Mouse (Mus musculus) midbrain, embryonic 14.5 days (tissue): ENCODE results near the gene Rccd1. TPM values are rescaled to one million over a fixed set of nuclear protein-coding genes. Genes with fewer than 3 reads are reported as not detected.

Experiments
- ATAC-seq: fragments of 200-750 bp; cut with Nextera tagmentation; 2 replicates; pipeline ENCODE4 v1.8.0; 2017; ENCODE audit warnings: moderate number of reproducible peaks, moderate library complexity; ENCODE audit not compliant: low FRiP score, low TSS enrichment
- DNase-seq: peaks from one replicate; pipeline ENCODE4 v3.0.0-alpha.2; 2015
- H3K27ac ChIP-seq: fragments of 300-500 bp; sonication (generic); replicated peaks from 2 replicates; pipeline ENCODE4 v1.5.1; 2014; ENCODE audit warnings: mild to moderate bottlenecking, low read depth, low read length, moderate library complexity
- H3K27me3 ChIP-seq: fragments of 300-500 bp; sonication (generic); 2 replicates; pipeline ENCODE4 v1.6.1; 2014; ENCODE audit warnings: low read length, control low read depth, mixed read lengths; ENCODE audit not compliant: control insufficient read depth, insufficient read depth
- H3K36me3 ChIP-seq: fragments of 300-500 bp; sonication (generic); 2 replicates; pipeline ENCODE4 v1.6.1; 2014; ENCODE audit warnings: low read length, control low read depth; ENCODE audit not compliant: control insufficient read depth, insufficient read depth
- H3K4me1 ChIP-seq: fragments of 300-500 bp; sonication (generic); 2 replicates; pipeline ENCODE4 v1.6.1; 2014; ENCODE audit warnings: mild to moderate bottlenecking, antibody characterized with exemption, low read length, control low read depth; ENCODE audit not compliant: control insufficient read depth, insufficient read depth
- H3K4me2 ChIP-seq: fragments of 300-500 bp; sonication (generic); 2 replicates; pipeline ENCODE4 v1.6.1; 2014; ENCODE audit warnings: mild to moderate bottlenecking, low read length, moderate library complexity
- H3K4me3 ChIP-seq: fragments of 300-500 bp; sonication (generic); replicated peaks from 2 replicates; pipeline ENCODE4 v1.5.1; 2014; ENCODE audit warnings: low read depth, low read length
- H3K9ac ChIP-seq: fragments of 300-500 bp; sonication (generic); replicated peaks from 2 replicates; pipeline ENCODE4 v1.6.1; 2014; ENCODE audit warnings: mild to moderate bottlenecking, low read length, moderate library complexity
- H3K9me3 ChIP-seq: fragments of 300-500 bp; sonication (generic); 2 replicates; pipeline ENCODE4 v1.6.1; 2016; ENCODE audit warnings: low read length, control low read depth, mixed read lengths; ENCODE audit not compliant: control insufficient read depth
- WGBS: fragments of 180-500 bp; shearing (Covaris S2); extraction: QIAGEN DNeasy Blood & Tissue Kit; methylation state at CpG from one replicate; pipeline ENCODE4 v1.1.7; 2014; 5-methylcytosine and 5-hydroxymethylcytosine counted together
- polyA plus RNA-seq: library from polyadenylated mRNA; unstranded; fragments of >200 nt; fragmentation: Nextera tagmentation; extraction: Ambion mirVana; gene quantifications from 2 replicates; pipeline ENCODE4 v1.2.1, GENCODE M21; 2014

Gene Rccd1
- polyA plus RNA-seq, 1 experiment from 2014 or later: 14.6 TPM

DNA sequence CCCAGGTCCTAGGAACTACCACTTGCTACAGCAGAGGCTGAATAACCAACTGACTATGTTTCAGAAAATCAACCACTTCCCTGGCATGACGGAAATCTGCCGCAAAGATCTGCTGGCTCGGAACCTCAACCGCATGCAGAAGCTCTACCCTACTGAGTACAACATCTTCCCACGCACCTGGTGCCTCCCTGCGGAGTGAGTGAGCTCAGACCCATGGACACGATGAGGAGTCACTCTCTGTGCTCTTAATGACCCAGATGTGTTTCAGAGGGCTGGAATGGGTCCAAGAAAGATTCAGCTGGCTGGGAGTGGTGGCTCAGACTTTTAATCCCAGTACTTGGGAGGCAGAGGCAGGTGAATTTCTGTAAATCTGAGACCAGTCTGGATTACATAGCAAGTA, 71.8 kb downstream of the Rccd1 start:
- no peaks in the 10 kb centered on the region for H3K4me1 ChIP-seq
- peaks cover 7% of the 10 kb centered on the region; the same call in 1 of the 2 replicates for H3K27me3 ChIP-seq
- H3K4me3 ChIP-seq: no peak overlapping the region
- 83% methylated on average over 7 of the region's 7 CpGs for WGBS
- H3K27ac ChIP-seq: no peak overlapping the region
- H3K4me2 ChIP-seq: no peak overlapping the region
- ATAC-seq: no peak
- no peak for DNase-seq
- no peaks in the 10 kb centered on the region for H3K9me3 ChIP-seq
- H3K36me3 ChIP-seq: no peaks in the 10 kb centered on the region
- H3K9ac ChIP-seq: no peak overlapping the region

DNA sequence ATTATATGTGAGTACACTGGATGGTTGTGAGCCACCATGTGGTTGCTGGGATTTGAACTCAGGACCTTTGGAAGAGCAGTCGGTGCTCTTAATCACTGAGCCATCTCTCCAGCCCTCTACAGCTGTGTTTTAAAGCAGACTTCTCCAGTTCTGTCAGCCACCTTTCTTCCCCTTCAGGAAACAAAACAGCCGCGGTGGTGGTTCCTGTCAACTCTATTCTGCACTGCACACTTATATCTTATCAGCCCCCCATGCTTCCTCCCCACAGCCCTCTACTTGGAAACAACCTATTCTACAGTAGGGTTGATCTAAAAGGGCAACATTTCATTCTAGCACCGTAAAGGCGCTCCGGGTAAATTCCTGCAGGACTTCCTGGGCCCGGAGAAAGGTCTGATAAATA, 77.4 kb downstream of the Rccd1 start:
- Histone ChIP-seq H3K4me1 (no peaks in the 10 kb centered on the region), H3K9me3 (no peaks in the 10 kb centered on the region), H3K27ac (peak overlapping the region; percentile 90), H3K4me3 (peak overlapping the region; percentile 55), H3K36me3 (no peaks in the 10 kb centered on the region), H3K27me3 (no peaks in the 10 kb centered on the region), H3K4me2 (peak overlapping the region; percentile 60), H3K9ac (peak overlapping the region; percentile 1; the same call in 1 of the 2 replicates)
- DNase-seq (no peak), ATAC-seq (no peak)
- WGBS: 71% methylated on average over 7 of the region's 7 CpGs

DNA sequence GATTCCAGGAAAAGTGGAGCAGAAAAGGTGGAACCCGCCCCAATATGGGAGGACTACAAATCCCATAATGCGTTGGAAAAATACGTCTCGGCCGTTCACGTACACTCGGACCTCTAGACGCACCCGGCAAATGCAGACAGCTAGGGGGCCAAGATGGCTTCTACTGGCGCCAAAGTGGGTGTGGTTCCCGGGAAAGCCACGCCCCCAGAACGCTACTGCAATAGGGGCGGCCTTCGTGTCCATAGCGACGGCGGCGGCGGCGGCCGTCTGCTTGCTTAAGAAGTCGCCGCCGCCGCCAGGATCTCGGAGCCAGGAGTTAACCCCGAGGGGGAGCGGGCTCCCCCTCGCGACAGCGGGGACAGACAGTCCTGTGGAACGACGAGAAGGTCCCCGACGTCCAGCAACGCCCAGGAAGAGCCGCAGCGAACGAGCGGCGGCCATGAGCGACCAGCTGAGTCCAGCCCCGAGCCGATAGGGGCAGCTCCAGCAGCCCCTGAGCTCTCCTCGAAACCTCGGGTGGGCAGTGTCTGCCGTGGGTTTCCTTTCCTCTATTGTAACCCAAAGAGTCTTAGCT, 78.0 kb downstream of the Rccd1 start, which contains the start of gene Ttll13:
Gene Ttll13 (plus strand): TSS at position 229 of the 574 bp plus-strand sequence.
- peak; percentile 99 for ATAC-seq
- Histone ChIP-seq H3K9me3 (no peaks in the 10 kb centered on the region), H3K4me3 (peak within 1 kb of the TSS; percentile 55), H3K36me3 (0 out of 2 replicates have a peak, but pooled peaks cover 1% of the 10 kb centered on the region), H3K4me2 (peak within 1 kb of the TSS; percentile 60), H3K9ac (peak within 1 kb of the TSS; percentile 72), H3K4me1 (no peaks in the 10 kb centered on the region), H3K27ac (peak within 1 kb of the TSS; percentile 90), H3K27me3 (no peaks in the 10 kb centered on the region)
- peak; percentile 99 for DNase-seq
- WGBS: under 1% methylated on average over 48 of the region's 48 CpGs

DNA sequence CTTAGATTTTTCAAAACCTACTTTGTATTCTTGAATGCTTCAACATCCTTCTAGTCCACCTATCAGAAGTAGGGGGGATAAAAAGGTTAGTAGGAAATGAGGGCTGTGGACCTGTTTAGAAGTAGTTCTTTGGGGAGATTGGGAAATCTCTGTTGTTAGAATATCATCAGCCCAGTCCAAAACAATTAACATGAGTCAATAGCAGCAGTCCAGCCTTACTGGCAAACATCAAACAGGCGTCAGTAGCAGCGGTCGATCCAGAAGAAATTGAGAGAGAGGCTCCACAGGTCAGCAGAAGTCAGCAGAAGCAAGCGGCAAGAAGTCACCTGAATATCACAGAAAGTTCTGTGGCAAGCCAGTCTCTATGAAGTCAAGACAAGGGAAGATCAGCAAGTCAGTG, 79.4 kb downstream of the Rccd1 start:
- H3K4me3 ChIP-seq: no peak overlapping the region

More for the DNA sequence above, 79.4 kb downstream of the Rccd1 start:
- H3K9ac ChIP-seq: no peak overlapping the region
- no peaks in the 10 kb centered on the region for H3K4me1 ChIP-seq
- H3K4me2 ChIP-seq: no peak overlapping the region
- H3K9me3 ChIP-seq: no peaks in the 10 kb centered on the region
- ATAC-seq (no peak), DNase-seq (no peak)
- H3K27me3 ChIP-seq: no peaks in the 10 kb centered on the region
- whole genome bisulfite sequencing: 96% methylated on average over 4 of the region's 4 CpGs
- 0 out of 2 replicates have a peak, but pooled peaks cover 4% of the 10 kb centered on the region for H3K36me3 ChIP-seq
- no peak overlapping the region for H3K27ac ChIP-seq

Other genes with a start within 250 kb of the Rccd1 start
- gene Idh2, start 209.1 kb downstream of the Rccd1 start, polyA plus RNA-seq: 203 and 232 TPM in 2 replicates
- 19.8 and 21.9 TPM in 2 replicates for gene Sema4b, start 137.6 kb downstream of the Rccd1 start, polyA plus RNA-seq
- 24.2 and 26.7 TPM in 2 replicates for gene Cib1, start 91.6 kb downstream of the Rccd1 start, polyA plus RNA-seq
- 4.0 TPM in 2 replicates for gene Gdpgp1, start 91.6 kb downstream of the Rccd1 start, polyA plus RNA-seq
- gene Ttll13, start 78.1 kb downstream of the Rccd1 start, polyA plus RNA-seq: 1.2 and 2.2 TPM in 2 replicates
- gene Ngrn, start 63.2 kb downstream of the Rccd1 start, polyA plus RNA-seq: 67.3 and 70.8 TPM in 2 replicates
- 18.8 and 21.9 TPM in 2 replicates for gene Vps33b, start 54.8 kb downstream of the Rccd1 start, polyA plus RNA-seq
- gene Prc1, start 30.0 kb downstream of the Rccd1 start, polyA plus RNA-seq: 25.4 and 47.7 TPM in 2 replicates
- gene Unc45a, start 16.6 kb upstream of the Rccd1 start, polyA plus RNA-seq: 42.7 and 43.7 TPM in 2 replicates
- gene Hddc3, start 18.6 kb upstream of the Rccd1 start, polyA plus RNA-seq: 28.7 and 34.8 TPM in 2 replicates
- 18.1 and 19.5 TPM in 2 replicates for gene Man2a2, start 46.9 kb upstream of the Rccd1 start, polyA plus RNA-seq
- gene Fes, start 63.5 kb upstream of the Rccd1 start, polyA plus RNA-seq: 1.6 and 3.2 TPM in 2 replicates
- 4.6 and 4.9 TPM in 2 replicates for gene Furin, start 81.0 kb upstream of the Rccd1 start, polyA plus RNA-seq
- 7.5 and 12.9 TPM in 2 replicates for gene Blm, start 210.7 kb upstream of the Rccd1 start, polyA plus RNA-seq